Mouse (Mus musculus) E14TG2a.4 (cell line): ENCODE results near the gene Dnal1.

Source experiments
- H3K27me3 ChIP-seq: 2 replicates; pipeline ENCODE4 v1.6.1; 2014; ENCODE audit warnings: low read length, control low read depth; ENCODE audit not compliant: insufficient read depth
- H3K36me3 ChIP-seq: 2 replicates; pipeline ENCODE4 v1.6.1; 2014; ENCODE audit warnings: low read length, control low read depth; ENCODE audit not compliant: insufficient read depth
- H3K4me1 ChIP-seq: replicated peaks from 2 replicates; pipeline ENCODE4 v1.6.1; 2014; ENCODE audit warnings: low read depth, low read length, control low read depth
- H3K4me3 ChIP-seq: replicated peaks from 2 replicates; pipeline ENCODE4 v1.5.1; 2014; ENCODE audit warnings: mild to moderate bottlenecking, low read length
- H3K9me3 ChIP-seq: 2 replicates; pipeline ENCODE4 v1.6.1; 2014; ENCODE audit warnings: low read length, control low read depth
- CTCF ChIP-seq: conservative IDR thresholded peaks from 2 replicates; pipeline ENCODE4 v1.5.1; 2014; ENCODE audit warnings: low read length
- NANOG ChIP-seq: IDR thresholded peaks from 2 replicates; pipeline ENCODE4 v1.6.1; 2014; ENCODE audit warnings: borderline replicate concordance, low read length, mixed read lengths
- POU5F1 ChIP-seq: IDR thresholded peaks from 2 replicates; pipeline ENCODE4 v1.6.1; 2014; ENCODE audit warnings: low read length, borderline replicate concordance

Dnal1 gene

GRCm38 (mm10) chr12:84185547-84185946 lies 71.4 kb downstream of the Dnal1 start:
- no peaks in the 10 kb centered on the region for H3K27me3 ChIP-seq
- H3K36me3 ChIP-seq, result peaks cover 52% of the 10 kb centered on the region
- H3K9me3 ChIP-seq, result peaks cover 8% of the 10 kb centered on the region
- no peak overlapping the region for H3K4me3 ChIP-seq
- TF ChIP-seq NANOG (no peak), CTCF (no peak), POU5F1 (no peak)
- peaks cover 87% of the 10 kb centered on the region for H3K4me1 ChIP-seq

DNA sequence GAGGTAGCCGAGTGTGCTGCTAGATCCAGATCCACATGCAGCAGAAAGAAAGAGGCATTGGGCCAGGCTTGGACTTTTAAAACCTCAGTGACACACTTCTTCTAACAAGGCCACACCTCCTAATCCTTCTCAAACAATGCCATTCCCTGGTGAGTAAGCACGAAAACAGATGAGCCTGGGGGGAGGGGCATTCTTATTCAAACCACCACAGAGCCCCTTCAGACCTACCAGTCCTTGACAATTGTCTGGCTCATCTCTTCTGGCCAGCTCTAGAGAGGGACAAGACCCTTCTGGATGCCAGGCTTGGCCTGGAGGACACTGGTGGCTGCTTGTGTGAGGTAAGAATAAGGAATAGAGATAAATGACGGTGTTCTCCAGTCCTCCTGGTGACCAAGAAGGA lies 72.4 kb downstream of the Dnal1 start:
- Histone ChIP-seq H3K4me3 (no peak overlapping the region), H3K4me1 (peaks cover 87% of the 10 kb centered on the region), H3K27me3 (peaks cover 4% of the 10 kb centered on the region; the same call in 1 of the 2 replicates), H3K9me3 (peaks cover 8% of the 10 kb centered on the region), H3K36me3 (peaks cover 45% of the 10 kb centered on the region)
- TF ChIP-seq NANOG (no peak), POU5F1 (no peak), CTCF (no peak)

GRCm38 (mm10) chr12:84186950-84187349 lies 72.8 kb downstream of the Dnal1 start:
- H3K36me3 ChIP-seq, result peaks cover 44% of the 10 kb centered on the region
- H3K4me3 ChIP-seq, result no peak overlapping the region
- H3K9me3 ChIP-seq, result peaks cover 8% of the 10 kb centered on the region
- H3K27me3 ChIP-seq, result peaks cover 8% of the 10 kb centered on the region
- TF ChIP-seq CTCF (no peak), POU5F1 (no peak), NANOG (no peak)
- H3K4me1 ChIP-seq, result peaks cover 87% of the 10 kb centered on the region

DNA sequence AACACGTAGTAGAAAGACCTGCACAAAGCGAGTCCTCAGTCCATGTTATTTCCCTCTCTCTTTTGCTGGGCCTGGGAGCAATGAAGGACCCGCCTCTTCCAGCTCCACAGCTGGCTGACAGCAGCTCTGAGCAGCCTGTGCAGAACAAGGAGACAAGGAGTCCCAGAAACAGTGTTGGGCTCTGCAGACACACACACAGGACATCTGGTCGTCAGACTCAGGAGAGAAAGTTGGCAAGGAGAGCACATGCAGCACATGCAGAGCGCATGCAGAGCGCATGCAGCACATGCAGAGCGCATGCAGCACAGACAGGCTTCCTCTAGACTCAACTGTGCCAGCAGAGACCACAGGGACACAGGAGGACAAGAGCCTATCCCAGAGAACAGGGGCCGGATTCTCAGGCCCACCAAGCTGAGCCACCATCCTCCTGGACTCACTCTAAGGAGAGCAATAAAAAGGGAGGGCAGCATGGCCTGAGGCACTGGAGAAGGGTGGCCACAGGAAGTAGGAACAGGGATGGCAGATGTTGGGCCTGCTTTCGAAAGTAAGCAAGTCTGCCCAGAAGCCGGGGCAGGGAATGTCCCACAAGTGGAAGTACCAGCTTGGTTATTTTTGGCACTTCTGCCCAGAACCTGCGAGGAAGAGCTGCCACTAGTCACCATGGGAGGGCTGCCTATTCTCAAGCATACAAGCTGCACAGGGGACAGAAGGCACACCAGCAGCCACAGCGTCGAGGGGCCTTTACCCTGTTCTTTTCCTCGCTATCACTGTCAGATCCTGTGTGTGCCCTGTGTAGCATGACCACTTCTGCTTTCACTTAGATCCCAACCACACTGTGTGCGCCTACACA lies 73.8 kb downstream of the Dnal1 start:
- Histone ChIP-seq H3K36me3 (peaks cover 42% of the 10 kb centered on the region), H3K9me3 (peaks cover 8% of the 10 kb centered on the region), H3K4me1 (peaks cover 88% of the 10 kb centered on the region), H3K4me3 (peak overlapping the region; percentile 24), H3K27me3 (peaks cover 15% of the 10 kb centered on the region)
- no peak for TF ChIP-seq CTCF
- TF ChIP-seq NANOG, result no peak
- TF ChIP-seq POU5F1, result no peak

DNA sequence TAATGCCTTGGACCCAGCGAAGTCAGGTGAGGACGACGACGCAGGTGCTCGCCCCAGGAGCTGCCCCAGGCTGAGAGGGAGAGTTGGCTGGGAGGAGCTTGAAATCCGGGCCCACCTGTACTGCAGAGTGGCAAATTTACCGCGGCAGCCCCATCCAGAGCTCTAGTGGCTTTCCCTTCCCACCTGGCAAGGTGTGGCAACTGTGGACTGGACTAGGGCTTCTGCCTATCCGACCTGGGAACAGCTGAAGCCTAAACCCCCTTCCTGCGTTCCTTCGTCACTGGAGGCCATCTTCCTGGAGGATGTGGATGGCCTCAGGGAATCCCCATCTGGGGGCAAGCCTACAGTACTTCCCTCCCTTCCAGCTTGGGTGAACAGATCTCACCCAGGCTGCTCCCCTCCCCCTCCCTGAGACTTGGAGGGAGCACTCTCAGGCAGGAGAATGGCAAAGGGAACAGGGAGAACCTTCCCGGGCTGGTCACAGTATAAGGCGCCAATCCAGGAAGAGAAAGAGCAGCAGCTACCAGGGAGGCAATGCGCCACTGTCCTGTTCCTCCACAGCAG lies 74.8 kb downstream of the Dnal1 start:
- peaks cover 15% of the 10 kb centered on the region for H3K27me3 ChIP-seq
- peaks cover 86% of the 10 kb centered on the region for H3K4me1 ChIP-seq
- H3K36me3 ChIP-seq, result peaks cover 42% of the 10 kb centered on the region
- peaks cover 8% of the 10 kb centered on the region for H3K9me3 ChIP-seq
- H3K4me3 ChIP-seq, result peak overlapping the region; percentile 71
- TF ChIP-seq CTCF (no peak), NANOG (no peak), POU5F1 (no peak)

GRCm38 (mm10) chr12:84190151-84190820 lies 76.1 kb downstream of the Dnal1 start:
- TF ChIP-seq NANOG, result peak; percentile 41; the same call in 1 of the 2 replicates
- no peak for TF ChIP-seq CTCF
- H3K4me1 ChIP-seq, result peaks cover 83% of the 10 kb centered on the region

GRCm38 (mm10) chr12:84191190-84191589 lies 77.0 kb downstream of the Dnal1 start:
- Histone ChIP-seq H3K4me3 (peak overlapping the region; percentile 71), H3K27me3 (peaks cover 15% of the 10 kb centered on the region), H3K36me3 (peaks cover 27% of the 10 kb centered on the region), H3K4me1 (peaks cover 83% of the 10 kb centered on the region), H3K9me3 (peaks cover 6% of the 10 kb centered on the region)
- TF ChIP-seq POU5F1 (no peak), NANOG (no peak), CTCF (no peak)

More at GRCm38 (mm10) chr12:84190151-84190820, 76.1 kb downstream of the Dnal1 start:
- H3K9me3 ChIP-seq, result peaks cover 8% of the 10 kb centered on the region
- H3K4me3 ChIP-seq, result peak overlapping the region; percentile 71
- peaks cover 15% of the 10 kb centered on the region for H3K27me3 ChIP-seq
- H3K36me3 ChIP-seq, result peaks cover 31% of the 10 kb centered on the region

DNA sequence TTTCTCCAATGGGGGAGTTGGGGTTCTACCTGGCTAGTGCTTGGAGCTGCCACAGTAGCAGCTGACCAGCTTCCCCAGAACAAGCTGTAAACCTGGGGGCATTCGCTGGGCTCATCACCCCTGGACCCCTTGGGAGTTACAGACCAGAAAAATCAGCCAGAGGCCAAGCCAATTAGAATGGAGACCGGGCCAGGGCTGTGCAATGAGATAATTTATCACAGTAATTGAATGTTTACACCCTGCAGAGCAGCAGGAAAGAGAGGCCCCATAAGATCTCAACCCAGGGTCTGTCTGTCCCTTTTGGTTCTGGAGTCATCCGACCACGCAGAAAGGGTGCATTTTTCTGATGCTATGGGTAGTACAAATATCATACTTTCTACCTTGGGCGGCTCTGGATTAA lies 77.6 kb downstream of the Dnal1 start:
- Histone ChIP-seq H3K4me3 (peak overlapping the region; percentile 89), H3K36me3 (peaks cover 21% of the 10 kb centered on the region), H3K9me3 (no peaks in the 10 kb centered on the region)

More for the DNA sequence above, 77.6 kb downstream of the Dnal1 start:
- TF ChIP-seq NANOG (no peak), POU5F1 (no peak), CTCF (no peak)
- Histone ChIP-seq H3K27me3 (peaks cover 15% of the 10 kb centered on the region), H3K4me1 (peaks cover 83% of the 10 kb centered on the region)
